Mouse (Mus musculus) limb, embryonic 10.5 days (tissue): ENCODE measurements at regions not wholly inside any gene's neighbourhood (a gene's known extent, or its start where the extent isn't known, plus 50 kb on each side); places are given as distances from the start of the nearest gene placed in this dataset.
A peak's percentile ranks its signal among the peaks of the same experiment; 100 is the strongest.
"Not testable (repeated sequence)": the region's sequence is repeated elsewhere in the genome, so short reads cannot be mapped to it uniquely, and the experiment has no call there.

Source experiments
- DNase-seq: peaks from one replicate; pipeline ENCODE4 v3.0.0-alpha.2; 2017; ENCODE audit warnings: low spot score
- H3K27ac ChIP-seq: fragments of 300-500 bp; sonication (generic); 2 replicates; pipeline ENCODE4 v1.5.1; 2016; ENCODE audit warnings: mild to moderate bottlenecking
- H3K27me3 ChIP-seq: fragments of 300-500 bp; sonication (generic); 2 replicates; pipeline ENCODE4 v1.6.1; 2016; ENCODE audit warnings: low read depth, mild to moderate bottlenecking; ENCODE audit not compliant: poor library complexity, severe bottlenecking
- H3K36me3 ChIP-seq: fragments of 300-500 bp; sonication (generic); 2 replicates; pipeline ENCODE4 v1.6.1; 2016; ENCODE audit warnings: mild to moderate bottlenecking, moderate library complexity
- H3K4me1 ChIP-seq: fragments of 300-500 bp; sonication (generic); 2 replicates; pipeline ENCODE4 v1.6.1; 2016
- H3K4me3 ChIP-seq: fragments of 300-500 bp; sonication (generic); 2 replicates; pipeline ENCODE4 v1.5.1; 2016; ENCODE audit warnings: mild to moderate bottlenecking, moderate library complexity
- H3K9me3 ChIP-seq: fragments of 300-500 bp; sonication (generic); replicated peaks from 2 replicates; pipeline ENCODE4 v1.6.1; 2016; ENCODE audit warnings: mild to moderate bottlenecking
- WGBS: fragments of 180-500 bp; shearing (Covaris S2); methylation state at CpG from one replicate; pipeline ENCODE4 v1.1.7; 2016; 5-methylcytosine and 5-hydroxymethylcytosine counted together

DNA sequence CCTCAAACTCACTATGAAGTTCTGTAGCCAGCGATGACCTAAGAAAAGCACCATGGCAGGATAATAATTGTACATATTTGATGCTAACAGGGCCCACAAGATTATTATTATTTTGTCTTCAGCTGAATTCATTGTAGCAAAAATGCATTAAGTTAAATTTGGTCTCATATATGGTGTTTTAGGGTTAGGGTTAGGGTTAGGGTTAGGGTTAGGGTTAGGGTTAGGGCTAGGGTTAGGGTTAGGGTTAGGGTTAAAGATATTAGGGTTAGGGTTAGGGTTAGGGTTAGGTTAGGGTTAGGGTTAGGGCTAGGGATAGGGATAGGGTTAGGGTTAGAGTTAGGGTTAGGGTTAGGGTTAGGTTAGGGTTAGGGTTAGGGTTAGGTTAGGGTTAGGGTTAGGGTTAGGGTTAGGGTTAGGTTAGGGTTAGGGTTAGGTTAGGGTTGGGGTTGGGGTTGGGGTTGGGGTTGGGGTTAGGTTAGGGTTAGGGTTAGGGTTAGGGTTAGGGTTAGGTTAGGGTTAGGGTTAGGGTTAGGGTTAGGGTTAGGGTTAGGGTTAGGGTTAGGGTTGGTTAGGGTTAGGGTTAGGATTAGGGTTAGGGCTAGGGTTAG lies 62.0 kb upstream of the Adgrl2 start:
- not testable (repeated sequence) for H3K4me1 ChIP-seq, H3K36me3 ChIP-seq, H3K27me3 ChIP-seq, H3K9me3 ChIP-seq, DNase-seq, H3K27ac ChIP-seq, H3K4me3 ChIP-seq
- WGBS = 98% methylated on average over 1 of the region's 1 CpGs

DNA sequence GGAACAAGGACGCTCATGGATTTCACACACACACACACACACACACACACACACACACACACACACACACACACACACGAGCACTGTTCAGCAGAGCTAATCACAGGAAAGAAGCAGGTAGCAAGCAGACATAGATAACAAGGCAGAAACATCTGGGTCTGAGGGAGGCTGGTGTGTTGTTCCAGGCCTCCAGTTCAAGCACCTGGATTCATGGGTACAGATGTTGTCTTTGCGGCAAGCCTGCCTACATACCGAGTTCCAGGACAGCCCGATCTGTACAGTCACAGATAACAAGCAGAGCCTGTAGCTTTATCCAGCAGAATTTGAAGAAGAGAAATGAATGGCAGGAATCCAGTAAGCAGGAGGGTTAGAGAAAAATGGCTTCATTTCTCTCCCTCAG lies 55.0 kb upstream of the Adgrl2 start:
- Histone ChIP-seq H3K27me3 (no peaks in the 10 kb centered on the region), H3K4me3 (no peak overlapping the region), H3K9me3 (no peaks in the 10 kb centered on the region), H3K27ac (no peak overlapping the region), H3K36me3 (no peaks in the 10 kb centered on the region), H3K4me1 (peaks cover 35% of the 10 kb centered on the region)
- DNase-seq = no peak
- WGBS = 86% methylated on average over 5 of the region's 5 CpGs

- H3K4me1 ChIP-seq = peaks cover 35% of the 10 kb centered on the region
- no peak overlapping the region for H3K4me3 ChIP-seq
- no peak for DNase-seq
- WGBS = 73% methylated on average over 4 of the region's 4 CpGs
- no peaks in the 10 kb centered on the region for H3K27me3 ChIP-seq
- peak overlapping the region; percentile 14 for H3K27ac ChIP-seq
- no peaks in the 10 kb centered on the region for H3K9me3 ChIP-seq
- no peaks in the 10 kb centered on the region for H3K36me3 ChIP-seq
These were observed 53.5 kb upstream of the Adgrl2 start for GRCm38 (mm10) chr3:149043901-149044300.

GRCm38 (mm10) chr3:149042527-149042926 lies 52.2 kb upstream of the Adgrl2 start:
- 28% methylated on average over 9 of the region's 9 CpGs for WGBS
- Histone ChIP-seq H3K4me1 (peaks cover 38% of the 10 kb centered on the region), H3K4me3 (0 out of 2 replicates have a peak overlapping the region, but pooled peaks have one; percentile 4), H3K9me3 (no peaks in the 10 kb centered on the region), H3K27ac (peak overlapping the region; percentile 75; the same call in 1 of the 2 replicates), H3K27me3 (no peaks in the 10 kb centered on the region), H3K36me3 (no peaks in the 10 kb centered on the region)
- DNase-seq = peak; percentile 63

DNA sequence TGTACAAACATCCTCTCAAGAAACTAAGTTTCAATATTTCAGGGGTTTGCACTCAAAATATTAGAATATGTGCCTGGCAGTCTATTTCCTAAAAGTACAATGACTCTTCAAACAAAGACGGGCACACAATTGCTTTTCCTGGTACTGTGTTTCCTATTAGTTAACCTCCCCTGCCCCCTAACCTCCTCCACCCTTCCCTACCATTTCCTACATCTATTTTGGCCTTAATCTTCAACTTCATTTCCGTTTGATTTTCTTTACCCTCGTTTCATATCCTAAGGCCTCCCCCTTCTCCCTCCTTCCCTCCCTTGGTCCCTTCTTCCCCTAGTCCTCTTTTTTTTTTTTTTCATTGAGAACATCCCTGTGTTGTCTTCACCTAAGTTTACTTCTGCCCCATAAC lies 50.8 kb upstream of the Adgrl2 start:
- no peak overlapping the region for H3K27ac ChIP-seq
- H3K36me3 ChIP-seq = no peaks in the 10 kb centered on the region
- no peak overlapping the region for H3K4me3 ChIP-seq
- H3K4me1 ChIP-seq = peaks cover 38% of the 10 kb centered on the region
- 39% methylated on average over 3 of the region's 3 CpGs for WGBS
- no peaks in the 10 kb centered on the region for H3K27me3 ChIP-seq
- no peak for DNase-seq
- H3K9me3 ChIP-seq = no peaks in the 10 kb centered on the region
